Mouse (Mus musculus): ENCODE results near the gene Slc9a9.

DNA sequence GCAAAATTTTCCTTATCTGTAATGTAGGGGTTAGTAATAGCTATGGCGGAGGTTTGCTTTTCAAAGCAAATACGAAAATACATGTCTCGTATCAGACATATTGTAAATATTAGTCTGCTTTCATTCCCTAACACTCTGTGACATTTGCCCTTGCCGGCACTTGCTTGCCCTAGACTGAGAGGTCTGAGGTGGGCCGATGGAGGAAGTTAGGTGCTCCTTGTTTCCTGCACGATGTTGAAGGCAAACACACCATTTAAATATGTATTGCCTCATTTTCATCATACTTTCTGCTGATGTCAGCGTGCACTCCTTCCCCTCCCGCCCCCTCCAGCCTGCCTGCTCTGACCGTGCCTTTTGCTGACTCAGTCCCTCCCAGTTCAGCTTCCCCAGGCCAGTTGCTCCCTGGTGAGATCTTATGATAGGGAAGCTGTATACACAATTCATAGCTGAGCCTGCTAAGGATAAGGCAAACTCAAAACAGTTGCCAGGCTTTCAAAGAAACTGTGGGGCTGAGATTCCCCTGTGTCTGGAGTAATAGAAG, 26.9 kb downstream of the Slc9a9 start:
- TF ChIP-seq GATA1 (IDR thresholded peaks at IDR 0.05; ENCODE audit: low read length) (no peak), TAL1 (IDR thresholded peaks at IDR 0.05; ENCODE audit: low read length) (no peak)
